Mouse (Mus musculus) brown adipose tissue, adult 24 weeks (tissue): ENCODE results near the gene Zfp697. TPM values are rescaled to one million over a fixed set of nuclear protein-coding genes. Genes with fewer than 3 reads are reported as not detected.

Experiments
- H3K27ac ChIP-seq: fragments of 200-500 bp; replicated peaks from 2 replicates; pipeline ENCODE4 v1.5.1; 2012; ENCODE audit warnings: low read depth, mild to moderate bottlenecking, low read length
- H3K4me1 ChIP-seq: fragments of 200-500 bp; 2 replicates; pipeline ENCODE4 v1.6.1; 2012; ENCODE audit warnings: low read length, mixed read lengths; ENCODE audit not compliant: control insufficient read depth, insufficient read depth, insufficient read length
- H3K4me3 ChIP-seq: fragments of 200-500 bp; 2 replicates; pipeline ENCODE4 v1.5.1; 2012; ENCODE audit warnings: low read depth, mild to moderate bottlenecking, low read length, moderate library complexity; ENCODE audit not compliant: insufficient read depth
- polyA plus RNA-seq: library from polyadenylated mRNA; stranded (reverse); fragments of >200 nt; gene quantifications from 2 replicates; pipeline ENCODE4 v1.2.4, GENCODE M21; 2012; ENCODE audit not compliant: missing spikeins, insufficient read depth, insufficient read length

Zfp697 gene
- polyA plus RNA-seq, 1 experiment, result 3.3 TPM

- Histone ChIP-seq H3K4me3 (no peak overlapping the region), H3K4me1 (no peaks in the 10 kb centered on the region)
Observed at GRCm38 (mm10) chr3:98356026-98356365, 26.3 kb upstream of the Zfp697 start.

GRCm38 (mm10) chr3:98356632-98357370, 25.5 kb upstream of the Zfp697 start:
- H3K4me1 ChIP-seq, result no peaks in the 10 kb centered on the region
- H3K27ac ChIP-seq, result no peak overlapping the region
- no peak overlapping the region for H3K4me3 ChIP-seq

More at GRCm38 (mm10) chr3:98356026-98356365, 26.3 kb upstream of the Zfp697 start:
- no peak overlapping the region for H3K27ac ChIP-seq

GRCm38 (mm10) chr3:98362753-98363152, 19.5 kb upstream of the Zfp697 start:
- Histone ChIP-seq H3K4me1 (no peaks in the 10 kb centered on the region), H3K27ac (no peak overlapping the region), H3K4me3 (no peak overlapping the region)

- no peak overlapping the region for H3K4me3 ChIP-seq
- H3K27ac ChIP-seq, result no peak overlapping the region
Observed at GRCm38 (mm10) chr3:98366086-98366485, 16.2 kb upstream of the Zfp697 start.

GRCm38 (mm10) chr3:98366823-98367222, 15.4 kb upstream of the Zfp697 start:
- H3K4me1 ChIP-seq, result no peaks in the 10 kb centered on the region
- H3K4me3 ChIP-seq, result no peak overlapping the region
- no peak overlapping the region for H3K27ac ChIP-seq

More at GRCm38 (mm10) chr3:98366086-98366485, 16.2 kb upstream of the Zfp697 start:
- H3K4me1 ChIP-seq, result no peaks in the 10 kb centered on the region

- Histone ChIP-seq H3K27ac (no peak overlapping the region), H3K4me1 (no peaks in the 10 kb centered on the region), H3K4me3 (no peak overlapping the region)
Observed at GRCm38 (mm10) chr3:98368283-98368682, 14.0 kb upstream of the Zfp697 start.

- H3K27ac ChIP-seq, result no peak overlapping the region
Observed at GRCm38 (mm10) chr3:98368776-98369175, 13.5 kb upstream of the Zfp697 start.

GRCm38 (mm10) chr3:98374062-98374719, 8.1 kb upstream of the Zfp697 start:
- peaks cover 2% of the 10 kb centered on the region; the same call in 1 of the 2 replicates for H3K4me1 ChIP-seq
- H3K4me3 ChIP-seq, result no peak overlapping the region
- 0 out of 2 replicates have a peak overlapping the region, but pooled peaks have one; percentile 24 for H3K27ac ChIP-seq

More at GRCm38 (mm10) chr3:98368776-98369175, 13.5 kb upstream of the Zfp697 start:
- Histone ChIP-seq H3K4me1 (no peaks in the 10 kb centered on the region), H3K4me3 (no peak overlapping the region)

- no peak overlapping the region for H3K27ac ChIP-seq
- H3K4me3 ChIP-seq, result no peak overlapping the region
- peaks cover 2% of the 10 kb centered on the region; the same call in 1 of the 2 replicates for H3K4me1 ChIP-seq
Observed at GRCm38 (mm10) chr3:98374980-98375379, 7.3 kb upstream of the Zfp697 start.

GRCm38 (mm10) chr3:98378267-98378666, 4.0 kb upstream of the Zfp697 start:
- H3K4me1 ChIP-seq, result peaks cover 5% of the 10 kb centered on the region
- no peak overlapping the region for H3K27ac ChIP-seq
- no peak overlapping the region for H3K4me3 ChIP-seq

GRCm38 (mm10) chr3:98379236-98379635, 3.0 kb upstream of the Zfp697 start:
- Histone ChIP-seq H3K27ac (no peak overlapping the region), H3K4me3 (no peak overlapping the region), H3K4me1 (peaks cover 5% of the 10 kb centered on the region)

- Histone ChIP-seq H3K4me3 (peak overlapping the region; percentile 80), H3K27ac (0 out of 2 replicates have a peak overlapping the region, but pooled peaks have one; percentile 11), H3K4me1 (peaks cover 3% of the 10 kb centered on the region)
Observed at GRCm38 (mm10) chr3:98381677-98382245, 500 bp upstream of the Zfp697 start.

GRCm38 (mm10) chr3:98383024-98383790, 946 bp downstream of the Zfp697 start:
- H3K4me3 ChIP-seq, result peak overlapping the region; percentile 80
- no peak overlapping the region for H3K27ac ChIP-seq
- H3K4me1 ChIP-seq, result peaks cover 3% of the 10 kb centered on the region

- Histone ChIP-seq H3K4me1 (peaks cover 3% of the 10 kb centered on the region), H3K4me3 (no peak overlapping the region)
Observed at GRCm38 (mm10) chr3:98387086-98387485, 4.8 kb downstream of the Zfp697 start.

GRCm38 (mm10) chr3:98387756-98388155, 5.5 kb downstream of the Zfp697 start:
- H3K4me1 ChIP-seq, result peaks cover 3% of the 10 kb centered on the region
- H3K4me3 ChIP-seq, result no peak overlapping the region
- no peak overlapping the region for H3K27ac ChIP-seq

More at GRCm38 (mm10) chr3:98387086-98387485, 4.8 kb downstream of the Zfp697 start:
- H3K27ac ChIP-seq, result no peak overlapping the region
